Mouse (Mus musculus): ENCODE measurements at regions not wholly inside any gene's neighbourhood (a gene's known extent, or its start where the extent isn't known, plus 50 kb on each side); places are given as distances from the start of the nearest gene placed in this dataset.
A peak's percentile ranks its signal among the peaks of the same experiment; 100 is the strongest.

GRCm38 (mm10) chr2:137224702-137225552, 108.5 kb upstream of the Jag1 start:
- Histone ChIP-seq H3K4me1 (ENCODE audit: control insufficient read depth, insufficient read depth, low read length) (no peaks in the 10 kb centered on the region), H3K4me3 (replicated peaks; ENCODE audit: insufficient read depth, low read depth, low read length) (no peak overlapping the region), H3K27me3 (ENCODE audit: control insufficient read depth, insufficient read depth, low read length) (no peaks in the 10 kb centered on the region), H3K27ac (ENCODE audit: insufficient read depth, low read length) (no peak overlapping the region)
- TF ChIP-seq CTCF (IDR thresholded peaks at IDR 0.05; ENCODE audit: borderline replicate concordance, insufficient read depth, low read depth, low read length) (no peak), POLR2A (IDR thresholded peaks at IDR 0.05; ENCODE audit: borderline replicate concordance, insufficient read depth, low read length) (no peak)
- WGBS: 87% methylated on average over 10 of the region's 10 CpGs
- DNase-seq: no peak

- DNase-seq: no peak
- Histone ChIP-seq H3K4me1 (ENCODE audit: control insufficient read depth, insufficient read depth, low read length) (no peaks in the 10 kb centered on the region), H3K27ac (ENCODE audit: insufficient read depth, low read length) (no peak overlapping the region), H3K27me3 (ENCODE audit: control insufficient read depth, insufficient read depth, low read length) (no peaks in the 10 kb centered on the region), H3K4me3 (replicated peaks; ENCODE audit: insufficient read depth, low read depth, low read length) (no peak overlapping the region)
- no peak for TF ChIP-seq CTCF (IDR thresholded peaks at IDR 0.05; ENCODE audit: borderline replicate concordance, insufficient read depth, low read depth, low read length)
- no peak for TF ChIP-seq POLR2A (IDR thresholded peaks at IDR 0.05; ENCODE audit: borderline replicate concordance, insufficient read depth, low read length)
- WGBS: 81% methylated on average over 7 of the region's 7 CpGs
Measured at GRCm38 (mm10) chr2:137215697-137216096, 99.3 kb upstream of the Jag1 start.

GRCm38 (mm10) chr2:137207846-137208245, 91.4 kb upstream of the Jag1 start:
- 88% methylated on average over 2 of the region's 2 CpGs for WGBS
- no peak for DNase-seq
- no peaks in the 10 kb centered on the region for H3K4me1 ChIP-seq (ENCODE audit: control insufficient read depth, insufficient read depth, low read length)
- TF ChIP-seq POLR2A (IDR thresholded peaks at IDR 0.05; ENCODE audit: borderline replicate concordance, insufficient read depth, low read length) (no peak), CTCF (IDR thresholded peaks at IDR 0.05; ENCODE audit: borderline replicate concordance, insufficient read depth, low read depth, low read length) (no peak)
- H3K4me3 ChIP-seq (replicated peaks; ENCODE audit: insufficient read depth, low read depth, low read length): no peak overlapping the region
- H3K27me3 ChIP-seq (ENCODE audit: control insufficient read depth, insufficient read depth, low read length): no peaks in the 10 kb centered on the region
- H3K27ac ChIP-seq (ENCODE audit: insufficient read depth, low read length): no peak overlapping the region

- no peak for TF ChIP-seq CTCF (IDR thresholded peaks at IDR 0.05; ENCODE audit: borderline replicate concordance, insufficient read depth, low read depth, low read length)
- no peak for TF ChIP-seq POLR2A (IDR thresholded peaks at IDR 0.05; ENCODE audit: borderline replicate concordance, insufficient read depth, low read length)
- Histone ChIP-seq H3K27me3 (ENCODE audit: control insufficient read depth, insufficient read depth, low read length) (no peaks in the 10 kb centered on the region), H3K27ac (ENCODE audit: insufficient read depth, low read length) (no peak overlapping the region), H3K4me1 (ENCODE audit: control insufficient read depth, insufficient read depth, low read length) (no peaks in the 10 kb centered on the region), H3K4me3 (replicated peaks; ENCODE audit: insufficient read depth, low read depth, low read length) (no peak overlapping the region)
- DNase-seq: peak in 1 of 2 experiments; percentile 4
- 65% methylated on average over 6 of the region's 6 CpGs for WGBS
Measured at GRCm38 (mm10) chr2:137204274-137204850, 87.9 kb upstream of the Jag1 start.

GRCm38 (mm10) chr2:137200101-137200500, 83.7 kb upstream of the Jag1 start:
- TF ChIP-seq POLR2A (IDR thresholded peaks at IDR 0.05; ENCODE audit: borderline replicate concordance, insufficient read depth, low read length): no peak
- no peak for TF ChIP-seq CTCF (IDR thresholded peaks at IDR 0.05; ENCODE audit: borderline replicate concordance, insufficient read depth, low read depth, low read length)
- Histone ChIP-seq H3K4me1 (ENCODE audit: control insufficient read depth, insufficient read depth, low read length) (no peaks in the 10 kb centered on the region), H3K27me3 (ENCODE audit: control insufficient read depth, insufficient read depth, low read length) (no peaks in the 10 kb centered on the region), H3K27ac (ENCODE audit: insufficient read depth, low read length) (no peak overlapping the region), H3K4me3 (replicated peaks; ENCODE audit: insufficient read depth, low read depth, low read length) (no peak overlapping the region)
- DNase-seq: no peak
- WGBS: 92% methylated on average over 4 of the region's 4 CpGs

GRCm38 (mm10) chr2:137192183-137192582, 75.7 kb upstream of the Jag1 start:
- DNase-seq: no peak
- Histone ChIP-seq H3K27ac (ENCODE audit: insufficient read depth, low read length) (no peak overlapping the region), H3K4me1 (ENCODE audit: control insufficient read depth, insufficient read depth, low read length) (no peaks in the 10 kb centered on the region), H3K27me3 (ENCODE audit: control insufficient read depth, insufficient read depth, low read length) (no peaks in the 10 kb centered on the region), H3K4me3 (replicated peaks; ENCODE audit: insufficient read depth, low read depth, low read length) (no peak overlapping the region)
- no peak for TF ChIP-seq POLR2A (IDR thresholded peaks at IDR 0.05; ENCODE audit: borderline replicate concordance, insufficient read depth, low read length)
- TF ChIP-seq CTCF (IDR thresholded peaks at IDR 0.05; ENCODE audit: borderline replicate concordance, insufficient read depth, low read depth, low read length): no peak
- WGBS: 86% methylated on average over 7 of the region's 7 CpGs

- H3K4me3 ChIP-seq (replicated peaks; ENCODE audit: insufficient read depth, low read depth, low read length): no peak overlapping the region
- TF ChIP-seq POLR2A (IDR thresholded peaks at IDR 0.05; ENCODE audit: borderline replicate concordance, insufficient read depth, low read length) (no peak), CTCF (IDR thresholded peaks at IDR 0.05; ENCODE audit: borderline replicate concordance, insufficient read depth, low read depth, low read length) (no peak)
- 93% methylated on average over 1 of the region's 1 CpGs for WGBS
Measured at GRCm38 (mm10) chr2:137169176-137169575, 52.7 kb upstream of the Jag1 start.

GRCm38 (mm10) chr2:137168626-137169025, 52.2 kb upstream of the Jag1 start:
- Histone ChIP-seq H3K4me1 (ENCODE audit: control insufficient read depth, insufficient read depth, low read length) (no peaks in the 10 kb centered on the region), H3K27me3 (ENCODE audit: control insufficient read depth, insufficient read depth, low read length) (no peaks in the 10 kb centered on the region), H3K4me3 (replicated peaks; ENCODE audit: insufficient read depth, low read depth, low read length) (no peak overlapping the region), H3K27ac (ENCODE audit: insufficient read depth, low read length) (no peak overlapping the region)
- WGBS: 56% methylated on average over 3 of the region's 3 CpGs
- TF ChIP-seq POLR2A (IDR thresholded peaks at IDR 0.05; ENCODE audit: borderline replicate concordance, insufficient read depth, low read length) (no peak), CTCF (IDR thresholded peaks at IDR 0.05; ENCODE audit: borderline replicate concordance, insufficient read depth, low read depth, low read length) (no peak)
- no peak for DNase-seq

More at GRCm38 (mm10) chr2:137169176-137169575, 52.7 kb upstream of the Jag1 start:
- Histone ChIP-seq H3K27me3 (ENCODE audit: control insufficient read depth, insufficient read depth, low read length) (no peaks in the 10 kb centered on the region), H3K4me1 (ENCODE audit: control insufficient read depth, insufficient read depth, low read length) (no peaks in the 10 kb centered on the region), H3K27ac (ENCODE audit: insufficient read depth, low read length) (no peak overlapping the region)
- DNase-seq: no peak

Measured in cerebellum, adult 2 months (tissue).